Mouse (Mus musculus) heart, embryonic 13.5 days (tissue): Measurements from ENCODE around the gene Gbp8. TPM values are rescaled to one million over a fixed set of nuclear protein-coding genes. Genes with fewer than 3 reads are reported as not detected.
"Not testable (repeated sequence)": the region's sequence is repeated elsewhere in the genome, so short reads cannot be mapped to it uniquely, and the experiment has no call there.

Source experiments
- ATAC-seq: fragments of 200-750 bp; cut with Nextera tagmentation; 2 replicates; pipeline ENCODE4 v1.8.0; 2017; ENCODE audit warnings: moderate TSS enrichment; ENCODE audit not compliant: insufficient number of reproducible peaks, low FRiP score, low TSS enrichment; ENCODE audit errors: extremely low read depth
- H3K27ac ChIP-seq: fragments of 300-500 bp; sonication (generic); replicated peaks from 2 replicates; pipeline ENCODE4 v1.5.1; 2015; ENCODE audit warnings: moderate library complexity, mild to moderate bottlenecking, inconsistent platforms
- H3K27me3 ChIP-seq: fragments of 300-500 bp; sonication (generic); replicated peaks from 2 replicates; pipeline ENCODE4 v1.6.1; 2015; ENCODE audit warnings: mild to moderate bottlenecking, inconsistent platforms
- H3K36me3 ChIP-seq: fragments of 300-500 bp; sonication (generic); 2 replicates; pipeline ENCODE4 v1.6.1; 2015; ENCODE audit warnings: mild to moderate bottlenecking, inconsistent platforms
- H3K4me1 ChIP-seq: fragments of 300-500 bp; sonication (generic); 2 replicates; pipeline ENCODE4 v1.6.1; 2015; ENCODE audit warnings: inconsistent platforms
- H3K4me2 ChIP-seq: fragments of 300-500 bp; sonication (generic); 2 replicates; pipeline ENCODE4 v1.6.1; 2015; ENCODE audit warnings: inconsistent platforms, mild to moderate bottlenecking, moderate library complexity
- H3K4me3 ChIP-seq: fragments of 300-500 bp; sonication (generic); 2 replicates; pipeline ENCODE4 v1.5.1; 2015; ENCODE audit warnings: moderate library complexity, mild to moderate bottlenecking, inconsistent platforms
- H3K9ac ChIP-seq: fragments of 300-500 bp; sonication (generic); 2 replicates; pipeline ENCODE4 v1.6.1; 2015; ENCODE audit warnings: inconsistent platforms, mild to moderate bottlenecking, moderate library complexity
- H3K9me3 ChIP-seq: fragments of 300-500 bp; sonication (generic); 2 replicates; pipeline ENCODE4 v1.6.1; 2016; ENCODE audit warnings: inconsistent platforms
- WGBS: fragments of 180-500 bp; shearing (Covaris S2); methylation state at CpG from one replicate; pipeline ENCODE4 v1.1.7; 2015; ENCODE audit warnings: mixed read lengths; 5-methylcytosine and 5-hydroxymethylcytosine counted together
- polyA plus RNA-seq: library from polyadenylated mRNA; unstranded; fragments of >200 nt; fragmentation: Nextera tagmentation; extraction: Ambion mirVana; gene quantifications from 2 replicates; pipeline ENCODE4 v1.2.1, GENCODE M21; 2015

Gene Gbp8
- polyA plus RNA-seq, 1 experiment from 2014 or later: 1.4 TPM

GRCm38 (mm10) chr5:105055279-105055678, 84.1 kb downstream of the Gbp8 start:
- 81% methylated on average over 2 of the region's 2 CpGs for WGBS
- Histone ChIP-seq H3K27ac (no peak overlapping the region), H3K27me3 (no peaks in the 10 kb centered on the region), H3K4me2 (no peak overlapping the region), H3K9ac (no peak overlapping the region), H3K4me3 (no peak overlapping the region), H3K4me1 (no peaks in the 10 kb centered on the region), H3K36me3 (no peaks in the 10 kb centered on the region), H3K9me3 (no peaks in the 10 kb centered on the region)
- ATAC-seq: no peak

GRCm38 (mm10) chr5:105053471-105054169, 85.7 kb downstream of the Gbp8 start:
- not testable (repeated sequence) for ATAC-seq, H3K9ac ChIP-seq, H3K4me1 ChIP-seq, H3K27me3 ChIP-seq, H3K27ac ChIP-seq, H3K4me2 ChIP-seq, H3K9me3 ChIP-seq, H3K36me3 ChIP-seq, H3K4me3 ChIP-seq
- 75% methylated on average over 1 of the region's 1 CpGs for WGBS

GRCm38 (mm10) chr5:105032362-105032761, 107.0 kb downstream of the Gbp8 start:
- Histone ChIP-seq H3K4me1 (0 out of 2 replicates have a peak, but pooled peaks cover 3% of the 10 kb centered on the region), H3K9me3 (no peaks in the 10 kb centered on the region), H3K4me2 (no peak overlapping the region), H3K27ac (no peak overlapping the region), H3K36me3 (no peaks in the 10 kb centered on the region), H3K9ac (no peak overlapping the region), H3K27me3 (no peaks in the 10 kb centered on the region), H3K4me3 (no peak overlapping the region)
- ATAC-seq: no peak
- WGBS: 48% methylated on average over 2 of the region's 2 CpGs

GRCm38 (mm10) chr5:105012551-105012950, 126.8 kb downstream of the Gbp8 start:
- ATAC-seq: no peak
- H3K4me1 ChIP-seq: no peaks in the 10 kb centered on the region
- H3K9me3 ChIP-seq: peaks cover 4% of the 10 kb centered on the region; the same call in 1 of the 2 replicates
- WGBS: 47% methylated on average over 1 of the region's 1 CpGs
- no peaks in the 10 kb centered on the region for H3K36me3 ChIP-seq
- H3K4me3 ChIP-seq: no peak overlapping the region
- H3K4me2 ChIP-seq: no peak overlapping the region
- H3K27me3 ChIP-seq: no peaks in the 10 kb centered on the region
- no peak overlapping the region for H3K27ac ChIP-seq
- H3K9ac ChIP-seq: no peak overlapping the region

DNA sequence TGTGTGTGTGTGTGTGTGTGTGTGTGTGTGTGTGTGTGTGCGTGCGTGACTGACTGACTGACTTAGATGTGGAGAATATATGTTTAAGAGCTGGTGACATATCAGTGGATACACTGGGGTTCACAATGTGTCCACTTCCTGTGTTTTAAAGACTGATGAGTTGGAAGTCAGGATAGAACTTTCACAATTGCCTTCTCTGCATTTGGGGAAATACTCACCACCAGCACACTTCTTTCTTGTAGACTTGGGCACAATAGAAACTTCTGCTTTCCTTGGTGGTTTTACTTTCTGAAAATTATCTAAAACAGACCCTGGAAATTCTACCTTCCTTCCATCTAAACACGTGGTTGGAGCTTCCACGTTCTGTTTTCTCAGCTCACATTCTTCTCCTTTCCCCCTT, 127.8 kb downstream of the Gbp8 start:
- H3K27ac ChIP-seq: no peak overlapping the region

DNA sequence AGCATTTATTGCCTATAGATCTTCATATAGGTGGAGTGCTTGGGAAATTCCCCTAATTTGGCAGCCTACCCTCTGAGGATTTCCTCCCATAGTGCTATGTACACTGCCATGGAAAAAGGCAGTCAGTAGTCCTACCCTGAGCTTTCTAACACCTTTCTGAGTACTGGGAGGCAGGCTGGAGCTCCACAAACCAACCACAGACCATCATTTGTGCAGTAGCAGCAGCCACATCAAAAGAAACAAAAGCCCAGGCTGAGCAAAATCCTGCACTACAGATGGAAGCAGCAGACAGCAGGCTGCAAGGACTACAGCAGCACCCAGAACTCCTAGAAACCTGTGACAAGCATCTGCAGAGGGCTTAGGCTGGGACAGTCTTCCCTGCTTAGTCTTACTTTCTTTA, 129.0 kb downstream of the Gbp8 start:
- ATAC-seq: no peak

More for the DNA sequence above, 127.8 kb downstream of the Gbp8 start:
- Histone ChIP-seq H3K9me3 (peaks cover 4% of the 10 kb centered on the region; the same call in 1 of the 2 replicates), H3K4me2 (no peak overlapping the region), H3K4me3 (no peak overlapping the region), H3K36me3 (no peaks in the 10 kb centered on the region), H3K4me1 (no peaks in the 10 kb centered on the region), H3K27me3 (no peaks in the 10 kb centered on the region), H3K9ac (no peak overlapping the region)
- WGBS: 75% methylated on average over 4 of the region's 4 CpGs
- ATAC-seq: no peak

DNA sequence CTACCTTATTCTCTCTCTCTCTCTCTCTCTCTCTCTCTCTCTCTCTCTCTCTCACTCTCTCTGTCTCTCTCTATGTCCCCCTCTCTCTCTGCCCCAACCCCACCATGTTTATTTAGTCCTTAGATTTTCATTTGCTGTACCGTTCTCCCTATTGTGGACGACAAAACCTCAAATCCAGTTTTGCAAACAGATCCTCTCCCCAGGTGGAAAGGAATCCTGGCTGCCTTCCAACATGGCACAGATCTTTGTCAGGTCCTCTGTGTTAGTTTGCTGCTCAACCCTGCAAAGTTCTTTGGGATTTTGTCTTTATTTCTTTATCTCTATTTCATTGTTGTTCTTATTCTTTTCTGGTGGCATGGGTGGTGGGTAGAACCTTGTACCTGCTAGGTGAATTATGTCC, 149.9 kb downstream of the Gbp8 start:
- Histone ChIP-seq H3K4me1 (no peaks in the 10 kb centered on the region), H3K4me3 (no peak overlapping the region), H3K27me3 (no peaks in the 10 kb centered on the region), H3K36me3 (no peaks in the 10 kb centered on the region), H3K9ac (no peak overlapping the region), H3K4me2 (no peak overlapping the region), H3K9me3 (no peaks in the 10 kb centered on the region), H3K27ac (no peak overlapping the region)
- 86% methylated on average over 2 of the region's 2 CpGs for WGBS
- ATAC-seq: no peak

More for the DNA sequence above, 129.0 kb downstream of the Gbp8 start:
- no peaks in the 10 kb centered on the region for H3K4me1 ChIP-seq
- H3K9me3 ChIP-seq: peaks cover 4% of the 10 kb centered on the region; the same call in 1 of the 2 replicates
- H3K27ac ChIP-seq: no peak overlapping the region
- H3K9ac ChIP-seq: no peak overlapping the region
- no peaks in the 10 kb centered on the region for H3K36me3 ChIP-seq
- no peak overlapping the region for H3K4me2 ChIP-seq
- no peaks in the 10 kb centered on the region for H3K27me3 ChIP-seq
- no peak overlapping the region for H3K4me3 ChIP-seq

GRCm38 (mm10) chr5:104988000-104988399, 151.3 kb downstream of the Gbp8 start:
- H3K36me3 ChIP-seq: no peaks in the 10 kb centered on the region
- WGBS: 71% methylated on average over 2 of the region's 2 CpGs
- H3K4me2 ChIP-seq: no peak overlapping the region
- H3K9me3 ChIP-seq: no peaks in the 10 kb centered on the region
- ATAC-seq: no peak
- no peaks in the 10 kb centered on the region for H3K27me3 ChIP-seq
- no peak overlapping the region for H3K27ac ChIP-seq
- H3K4me3 ChIP-seq: no peak overlapping the region
- H3K9ac ChIP-seq: no peak overlapping the region
- H3K4me1 ChIP-seq: no peaks in the 10 kb centered on the region

- no peak for ATAC-seq
These were observed 152.6 kb downstream of the Gbp8 start for GRCm38 (mm10) chr5:104986706-104987105.

DNA sequence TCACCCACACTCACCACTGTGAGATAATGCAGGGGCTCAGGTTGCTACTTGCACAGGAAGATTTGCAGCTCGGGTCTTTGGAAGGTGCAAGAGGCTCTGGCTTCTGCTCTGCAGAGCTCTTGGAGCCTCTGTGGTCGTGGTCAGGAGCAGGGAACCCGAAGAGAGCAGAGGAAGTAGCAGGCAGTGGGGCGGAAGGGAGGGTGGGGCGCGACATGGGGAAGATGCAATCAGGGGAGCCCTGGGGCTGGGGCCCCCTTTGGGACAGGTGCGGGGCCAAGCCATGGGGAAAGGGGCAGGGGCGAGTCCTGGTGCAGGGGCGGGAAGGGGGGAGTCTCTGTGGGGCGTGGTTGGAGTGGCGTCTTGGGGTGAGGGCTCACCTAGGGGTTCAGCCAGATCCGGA, 156.8 kb downstream of the Gbp8 start, which contains the start of gene Abcg3:
Abcg3 (minus strand) TSS at position 184 of the 400 bp plus-strand sequence.
- H3K4me2 ChIP-seq: peak within 1 kb of the TSS; percentile 62
- ATAC-seq: no peak
- no peaks in the 10 kb centered on the region for H3K36me3 ChIP-seq
- H3K4me1 ChIP-seq: no peaks in the 10 kb centered on the region
- H3K27ac ChIP-seq: no peak within 1 kb of the TSS
- H3K27me3 ChIP-seq: no peaks in the 10 kb centered on the region
- no peaks in the 10 kb centered on the region for H3K9me3 ChIP-seq
- peak within 1 kb of the TSS; percentile 45 for H3K9ac ChIP-seq
- 26% methylated on average over 12 of the region's 12 CpGs for WGBS
- H3K4me3 ChIP-seq: peak within 1 kb of the TSS; percentile 38

More at GRCm38 (mm10) chr5:104986706-104987105, 152.6 kb downstream of the Gbp8 start:
- no peaks in the 10 kb centered on the region for H3K9me3 ChIP-seq
- no peak overlapping the region for H3K27ac ChIP-seq
- 33% methylated on average over 1 of the region's 1 CpGs for WGBS
- H3K4me2 ChIP-seq: no peak overlapping the region
- H3K9ac ChIP-seq: no peak overlapping the region
- H3K27me3 ChIP-seq: no peaks in the 10 kb centered on the region
- no peaks in the 10 kb centered on the region for H3K36me3 ChIP-seq
- H3K4me1 ChIP-seq: no peaks in the 10 kb centered on the region
- H3K4me3 ChIP-seq: no peak overlapping the region

- Histone ChIP-seq H3K4me3 (no peak overlapping the region), H3K4me2 (no peak overlapping the region), H3K27ac (no peak overlapping the region), H3K4me1 (no peaks in the 10 kb centered on the region), H3K27me3 (no peaks in the 10 kb centered on the region), H3K36me3 (no peaks in the 10 kb centered on the region), H3K9me3 (no peaks in the 10 kb centered on the region), H3K9ac (no peak overlapping the region)
- ATAC-seq: no peak
- 33% methylated on average over 2 of the region's 2 CpGs for WGBS
These were observed 160.3 kb downstream of the Gbp8 start for GRCm38 (mm10) chr5:104979040-104979513.
